24 mouse cellular contexts compared by ENCODE assay signal in genomic region chr2:58129903-58130302, GRCm38 (mm10).
DNase-seq lines count a peak whose midpoint lies in the region; ATAC-seq and TF ChIP-seq lines count a peak whose summit lies in the region.
"Had no signal": no experiment of that assay in that cellular context is flagged by ENCODE, and none has a peak within 500 bp of the region (broad histone marks: within the 10 kb centered on the region; RNA-seq: fewer than 3 reads in every experiment).

No protein-coding gene starts in this region.

- DNase-seq in spleen, adult 2 months (ENCODE audit: low read depth in 1 of 2, low spot score in 2 of 2) = no peak
- no peak for DNase-seq in spleen, postnatal 10 days (ENCODE audit: low spot score in 2 of 2)
- no peak for DNase-seq in thymus, postnatal 10 days (ENCODE audit: low spot score in 2 of 2)
- DNase-seq: adrenal gland, postnatal 14 days; cerebellum, adult 11 months; cerebellum, adult 9-10 months; gastrocnemius, postnatal 14 days; heart, postnatal 14 days; kidney, adult 8-10 months; kidney, postnatal 10 days; layer of hippocampus, postnatal 36 days; left cerebral cortex, postnatal 4 days; liver, postnatal 0 days; lung, postnatal 36 days; right cerebral cortex, postnatal 14 days had no signal

- no peak overlapping the region for H3K9ac ChIP-seq in kidney, embryonic 15.5 days
- H3K9ac ChIP-seq in forebrain, embryonic 13.5 days = no peak overlapping the region
- H3K9ac ChIP-seq: liver, embryonic 12.5 days; liver, postnatal 0 days; midbrain, embryonic 13.5 days had no signal

- H3K9me3 ChIP-seq in kidney, embryonic 15.5 days (replicated peaks) = no peaks in the 10 kb centered on the region
- no peaks in the 10 kb centered on the region for H3K9me3 ChIP-seq in forebrain, embryonic 13.5 days (replicated peaks)
- H3K9me3 ChIP-seq: liver, embryonic 12.5 days; midbrain, embryonic 13.5 days had no signal

- H3K27ac ChIP-seq in spleen, adult 2 months (ENCODE audit: insufficient read depth, low read length) = peak overlapping the region; percentile 4; the same call in 1 of the 2 replicates
- H3K27ac ChIP-seq in kidney, embryonic 15.5 days = no peak overlapping the region
- H3K27ac ChIP-seq in forebrain, embryonic 13.5 days = no peak overlapping the region
- H3K27ac ChIP-seq: liver, embryonic 12.5 days; midbrain, embryonic 13.5 days had no signal

- peaks cover 14% of the 10 kb centered on the region for H3K36me3 ChIP-seq in spleen, adult 2 months (ENCODE audit: control insufficient read depth, insufficient read depth, low read length)
- H3K36me3 ChIP-seq in kidney, embryonic 15.5 days = no peaks in the 10 kb centered on the region
- no peaks in the 10 kb centered on the region for H3K36me3 ChIP-seq in forebrain, embryonic 13.5 days (ENCODE audit: poor library complexity, severe bottlenecking)
- H3K36me3 ChIP-seq: liver, embryonic 12.5 days; midbrain, embryonic 13.5 days had no signal

- 22% methylated on average over 5 of the region's 5 CpGs for WGBS in spleen, adult 2 months
- WGBS in kidney, embryonic 15.5 days = 73% methylated on average over 5 of the region's 5 CpGs
- WGBS in forebrain, embryonic 13.5 days = 91% methylated on average over 5 of the region's 5 CpGs

- no peak for TF ChIP-seq POLR2A in spleen, adult 2 months (IDR thresholded peaks at IDR 0.05; ENCODE audit: low read depth, low read length)

- H3K27me3 ChIP-seq in spleen, adult 2 months (ENCODE audit: control insufficient read depth, insufficient read depth, low read length) = no peaks in the 10 kb centered on the region
- H3K27me3 ChIP-seq in kidney, embryonic 15.5 days = no peaks in the 10 kb centered on the region
- no peaks in the 10 kb centered on the region for H3K27me3 ChIP-seq in forebrain, embryonic 13.5 days
- H3K27me3 ChIP-seq: liver, embryonic 12.5 days; midbrain, embryonic 13.5 days had no signal

- H3K4me1 ChIP-seq in spleen, adult 2 months (ENCODE audit: control insufficient read depth, insufficient read depth, insufficient read length) = peaks cover 2% of the 10 kb centered on the region; the same call in 1 of the 2 replicates
- no peaks in the 10 kb centered on the region for H3K4me1 ChIP-seq in kidney, embryonic 15.5 days
- H3K4me1 ChIP-seq in forebrain, embryonic 13.5 days = no peaks in the 10 kb centered on the region
- H3K4me1 ChIP-seq: liver, embryonic 12.5 days; midbrain, embryonic 13.5 days had no signal

- H3K4me3 ChIP-seq in spleen, adult 2 months (ENCODE audit: extremely low read depth, insufficient read depth, insufficient read length) = no peak overlapping the region
- H3K4me3 ChIP-seq in kidney, embryonic 15.5 days (replicated peaks) = no peak overlapping the region
- no peak overlapping the region for H3K4me3 ChIP-seq in forebrain, embryonic 13.5 days
- H3K4me3 ChIP-seq: erythroblast, embryonic 14.5 days; liver, embryonic 12.5 days; midbrain, embryonic 13.5 days had no signal

- no peak overlapping the region for H3K4me2 ChIP-seq in kidney, embryonic 15.5 days
- no peak overlapping the region for H3K4me2 ChIP-seq in forebrain, embryonic 13.5 days
- H3K4me2 ChIP-seq: liver, embryonic 12.5 days; midbrain, embryonic 13.5 days had no signal

- 0 out of 2 replicates have a peak, but pooled peaks have one; percentile 45 for ATAC-seq in common myeloid progenitor, adult 5-6 weeks (replicated peaks; ENCODE audit: low read depth, poor library complexity, severe bottlenecking)
- ATAC-seq in monocyte, adult 5-6 weeks (replicated peaks; ENCODE audit: insufficient number of reproducible peaks, low FRiP score, low TSS enrichment, poor library complexity, severe bottlenecking) = peak; percentile 72
- no peak for ATAC-seq in kidney, embryonic 15.5 days (replicated peaks; ENCODE audit: low FRiP score)
- ATAC-seq in forebrain, embryonic 13.5 days = no peak
- ATAC-seq: hindbrain, embryonic 16.5 days; intestine, embryonic 16.5 days; liver, embryonic 12.5 days; liver, postnatal 0 days; midbrain, embryonic 13.5 days had no signal

- TF ChIP-seq CTCF in spleen, adult 2 months (IDR thresholded peaks at IDR 0.05; ENCODE audit: extremely low read depth, insufficient read depth, insufficient read length, insufficient replicate concordance) = no peak

Comparison
In these comparisons a context has a peak if more than half of its experiments do, and no peak if none do; other contexts are left out.
1. ATAC-seq: peak in common myeloid progenitor, adult 5-6 weeks (single experiment) and monocyte, adult 5-6 weeks (single experiment); none in kidney, embryonic 15.5 days (single experiment) and forebrain, embryonic 13.5 days (single experiment).